Mouse (Mus musculus) CH12.LX (cell line): ENCODE measurements around the gene Actr1b. TPM values are rescaled to one million over a fixed set of nuclear protein-coding genes. Genes with fewer than 3 reads are reported as not detected.

Source experiments
- DNase-seq: peaks from one replicate; pipeline ENCODE4 v3.0.0-alpha.2; 2013; ENCODE audit errors: extremely low read depth
- H3K27ac ChIP-seq: 2 replicates; pipeline ENCODE4 v1.5.1; 2012; ENCODE audit warnings: low read depth, mild to moderate bottlenecking, control low read depth, moderate library complexity; ENCODE audit not compliant: insufficient read depth
- H3K27me3 ChIP-seq: replicated peaks from 2 replicates; pipeline ENCODE3; 2012; ENCODE audit warnings: inconsistent platforms
- H3K36me3 ChIP-seq, 2 experiments: replicated peaks in 1 of 2; 2 replicates each; pipeline versions ENCODE3 to v1.6.1; 2012; ENCODE audit warnings: inconsistent platforms in 1 of 2, low read length in 1 of 2, mild to moderate bottlenecking in 1 of 2, mixed read lengths in 1 of 2, moderate library complexity in 1 of 2; ENCODE audit not compliant: control insufficient read depth in 1 of 2, insufficient read depth in 1 of 2
- H3K4me1 ChIP-seq, 2 experiments: 2 replicates each; pipeline ENCODE4 v1.6.1; 2012; ENCODE audit warnings: inconsistent platforms in 1 of 2, moderate library complexity in 1 of 2; ENCODE audit not compliant: insufficient read depth in 2 of 2, control insufficient read depth in 1 of 2
- H3K4me2 ChIP-seq: 2 replicates; pipeline ENCODE4 v1.6.1; 2012; ENCODE audit warnings: low read depth, mild to moderate bottlenecking, control low read depth; ENCODE audit not compliant: poor library complexity, insufficient read depth, severe bottlenecking
- H3K4me3 ChIP-seq, 3 experiments: fragments of 150-350 bp in 1 of 3; sonication (generic) in 1 of 3; replicated peaks in 1 of 3; 2 replicates each; pipeline versions ENCODE3 to v1.5.1; 2011 to 2012; ENCODE audit warnings: low read depth in 2 of 3, low read length in 2 of 3, mild to moderate bottlenecking in 2 of 3, moderate library complexity in 2 of 3, control low read depth in 1 of 3, improper control_type of control experiment in 1 of 3, inconsistent platforms in 1 of 3, mixed read lengths in 1 of 3; ENCODE audit not compliant: poor library complexity in 1 of 3
- H3K79me2 ChIP-seq: replicated peaks from 2 replicates; pipeline ENCODE4 v1.6.1; 2012; ENCODE audit warnings: mild to moderate bottlenecking, moderate library complexity; ENCODE audit not compliant: control insufficient read depth, poor library complexity, insufficient read depth, severe bottlenecking; ENCODE audit errors: extremely low read depth
- H3K9ac ChIP-seq: 2 replicates; pipeline ENCODE4 v1.6.1; 2012; ENCODE audit warnings: low read depth, mild to moderate bottlenecking, control low read depth, moderate library complexity; ENCODE audit not compliant: insufficient read depth
- H3K9me3 ChIP-seq: replicated peaks from 2 replicates; pipeline ENCODE3; 2012; ENCODE audit warnings: low read length, inconsistent platforms, mixed read lengths
- BHLHE40 ChIP-seq: IDR thresholded peaks from 2 replicates; pipeline ENCODE4 v1.6.1; 2011; ENCODE audit warnings: mild to moderate bottlenecking, low read depth, low read length, improper control_type of control experiment
- CHD1 ChIP-seq: IDR thresholded peaks from 2 replicates; pipeline ENCODE4 v1.6.1; 2012; ENCODE audit warnings: low read depth, low read length, improper control_type of control experiment, inconsistent platforms
- CHD2 ChIP-seq: IDR thresholded peaks from 2 replicates; pipeline ENCODE4 v1.6.1; 2011; ENCODE audit warnings: low read length, improper control_type of control experiment
- CTCF ChIP-seq, 2 experiments: IDR thresholded peaks in 1 of 2; conservative IDR thresholded peaks in 1 of 2; 2 replicates each; pipeline ENCODE4 v1.5.1; 2011 to 2012; ENCODE audit warnings: low read depth in 2 of 2, low read length in 2 of 2, improper control_type of control experiment in 1 of 2, inconsistent platforms in 1 of 2, mild to moderate bottlenecking in 1 of 2, moderate library complexity in 1 of 2
- E2F4 ChIP-seq: IDR thresholded peaks from 2 replicates; pipeline ENCODE4 v1.6.1; 2011; ENCODE audit warnings: low read depth, low read length, improper control_type of control experiment; ENCODE audit not compliant: insufficient replicate concordance
- EP300 ChIP-seq: IDR thresholded peaks from 2 replicates; pipeline ENCODE4 v1.6.1; 2011; ENCODE audit warnings: low read length, improper control_type of control experiment
- ETS1 ChIP-seq: conservative IDR thresholded peaks from 2 replicates; pipeline ENCODE4 v1.6.1; 2012; ENCODE audit warnings: low read depth, mild to moderate bottlenecking, inconsistent platforms, low read length, improper control_type of control experiment, moderate library complexity
- HCFC1 ChIP-seq: IDR thresholded peaks from 2 replicates; pipeline ENCODE4 v1.6.1; 2012; ENCODE audit warnings: low read depth, mild to moderate bottlenecking, inconsistent platforms, low read length, improper control_type of control experiment
- JUN ChIP-seq: IDR thresholded peaks from 2 replicates; pipeline ENCODE4 v1.6.1; 2011; ENCODE audit warnings: low read depth, mild to moderate bottlenecking, low read length, improper control_type of control experiment, moderate library complexity; ENCODE audit not compliant: insufficient read depth
- JUND ChIP-seq: conservative IDR thresholded peaks from 2 replicates; pipeline ENCODE4 v1.6.1; 2011; ENCODE audit warnings: low read depth, low read length, improper control_type of control experiment
- MAFK ChIP-seq: IDR thresholded peaks from 2 replicates; pipeline ENCODE4 v1.6.1; 2011; ENCODE audit warnings: low read length, improper control_type of control experiment; ENCODE audit not compliant: insufficient replicate concordance
- MAX ChIP-seq: IDR thresholded peaks from 2 replicates; pipeline ENCODE4 v1.6.1; 2011; ENCODE audit warnings: low read length, improper control_type of control experiment
- MAZ ChIP-seq: IDR thresholded peaks from 2 replicates; pipeline ENCODE4 v1.6.1; 2012; ENCODE audit warnings: low read depth, mild to moderate bottlenecking, inconsistent platforms, low read length, improper control_type of control experiment, moderate library complexity
- MXI1 ChIP-seq: IDR thresholded peaks from 2 replicates; pipeline ENCODE4 v1.6.1; 2011; ENCODE audit warnings: mild to moderate bottlenecking, low read depth, low read length, improper control_type of control experiment
- MYC ChIP-seq: IDR thresholded peaks from 2 replicates; pipeline ENCODE4 v1.6.1; 2011; ENCODE audit warnings: low read depth, mild to moderate bottlenecking, improper control_type of control experiment, low read length
- PAX5 ChIP-seq: IDR thresholded peaks from 2 replicates; pipeline ENCODE4 v1.6.1; 2012; ENCODE audit warnings: low read length, inconsistent platforms, mixed read lengths
- RAD21 ChIP-seq: IDR thresholded peaks from 2 replicates; pipeline ENCODE4 v1.6.1; 2011; ENCODE audit warnings: low read depth, mild to moderate bottlenecking, low read length, improper control_type of control experiment, moderate library complexity
- RCOR1 ChIP-seq: conservative IDR thresholded peaks from 2 replicates; pipeline ENCODE4 v1.6.1; 2012; ENCODE audit warnings: low read depth, mild to moderate bottlenecking, inconsistent platforms, low read length, improper control_type of control experiment
- SIN3A ChIP-seq: IDR thresholded peaks from 2 replicates; pipeline ENCODE4 v1.6.1; 2012; ENCODE audit warnings: low read length, improper control_type of control experiment, inconsistent platforms
- SMC3 ChIP-seq: IDR thresholded peaks from 2 replicates; pipeline ENCODE4 v1.6.1; 2011; ENCODE audit warnings: low read depth, low read length, improper control_type of control experiment
- TBP ChIP-seq: conservative IDR thresholded peaks from 2 replicates; pipeline ENCODE4 v1.6.1; 2011; ENCODE audit warnings: low read depth, low read length, improper control_type of control experiment
- TCF12 ChIP-seq: IDR thresholded peaks from 2 replicates; pipeline ENCODE4 v1.6.1; 2014; ENCODE audit warnings: low read depth, mild to moderate bottlenecking, inconsistent platforms, low read length, improper control_type of control experiment
- USF1 ChIP-seq: IDR thresholded peaks from 2 replicates; pipeline ENCODE4 v1.6.1; 2014; ENCODE audit warnings: low read depth, mild to moderate bottlenecking, inconsistent platforms, low read length, improper control_type of control experiment
- ZKSCAN1 ChIP-seq: IDR thresholded peaks from 2 replicates; pipeline ENCODE4 v1.6.1; 2012; ENCODE audit warnings: low read depth, inconsistent platforms, low read length, improper control_type of control experiment, borderline replicate concordance
- ZMIZ1 ChIP-seq: IDR thresholded peaks from 2 replicates; pipeline ENCODE4 v1.6.1; 2012; ENCODE audit warnings: low read depth, mild to moderate bottlenecking, inconsistent platforms, low read length, improper control_type of control experiment
- dilution Hi-C: fragments of 300-500 bp; cut with MboI; formaldehyde crosslinking; loops from 2 replicates; pipeline ENCODE4 v1.14.3; 2020; ENCODE audit warnings: low sequenced_read_pairs; ENCODE audit not compliant: extremely low pct_unique_long_range_greater_than_20kb, extremely low pct_ligation_motif_present
- in situ Hi-C: fragments of 300-500 bp; cut with MboI; formaldehyde crosslinking; loops from 3 replicates; pipeline ENCODE4 v1.14.3; 2019; ENCODE audit warnings: low sequenced_read_pairs, low pct_ligation_motif_present, low pct_unique_long_range_greater_than_20kb, mixed read lengths
- polyA plus RNA-seq: library from polyadenylated mRNA; unstranded; fragments of >175 nt; gene quantifications from 2 replicates; pipeline ENCODE4 v1.2.1, GENCODE M21; 2012; ENCODE audit warnings: low read depth; ENCODE audit not compliant: insufficient read length
- total RNA-seq, 2 experiments: library from RNA; depleted of rRNA; stranded (reverse); fragments of 300-350 nt in 1 of 2; fragments of >200 nt in 1 of 2; gene quantifications; 2 replicates each; pipeline ENCODE4 v1.2.3; 2012 to 2014

Actr1b gene
- total and polyA plus RNA-seq, 3 experiments, result 61.0 to 71.2 (median 66.2) TPM

GRCm38 (mm10) chr1:36665165-36665723, 49.0 kb downstream of the Actr1b start (continued):
- no peak for TF ChIP-seq E2F4
- TF ChIP-seq RAD21, result no peak
- TF ChIP-seq BHLHE40, result no peak
- TF ChIP-seq JUN, result peak; percentile 7; the same call in 1 of the 2 replicates
- no peak for TF ChIP-seq HCFC1
- TF ChIP-seq TBP, result no peak
- TF ChIP-seq MAX, result no peak
- TF ChIP-seq ZKSCAN1, result no peak
- TF ChIP-seq MXI1, result no peak
- no peak for TF ChIP-seq CHD1
- TF ChIP-seq MAZ, result no peak
- TF ChIP-seq ZMIZ1, result no peak
- no peak for TF ChIP-seq CTCF (conservative IDR thresholded peaks at IDR 0.05 in 1 of 2, IDR thresholded peaks at IDR 0.05 in 1 of 2; ENCODE audit: low read depth in 2 of 2, low read length in 2 of 2)
- TF ChIP-seq JUND, result 0 out of 2 replicates have a peak, but pooled peaks have one; percentile 19
- TF ChIP-seq, all 38 proteins: peak for 7

- Histone ChIP-seq H3K36me3 (no peaks in the 10 kb centered on the region), H3K4me1 (peaks cover 11 to 19% of the 10 kb centered on the region in 2 experiments), H3K27me3 (no peaks in the 10 kb centered on the region), H3K9ac (no peak overlapping the region), H3K4me3 (no peak overlapping the region), H3K4me2 (no peak overlapping the region), H3K79me2 (no peaks in the 10 kb centered on the region), H3K9me3 (no peaks in the 10 kb centered on the region), H3K27ac (no peak overlapping the region)
- in situ Hi-C loops (no loop called here), dilution Hi-C loops (no loop called here)
- TF ChIP-seq CTCF (conservative IDR thresholded peaks at IDR 0.05 in 1 of 2, IDR thresholded peaks at IDR 0.05 in 1 of 2; ENCODE audit: low read depth in 2 of 2, low read length in 2 of 2) (peak in 1 of 2 experiments; percentile 74; a peak in 2 of 4 replicates), MAX (no peak), USF1 (no peak), SMC3 (peak; percentile 78), MAZ (0 out of 2 replicates have a peak, but pooled peaks have one; percentile 60), RAD21 (peak; percentile 65), PAX5 (no peak)
- DNase-seq, result peak; percentile 19
These were observed 49.8 kb downstream of the Actr1b start for GRCm38 (mm10) chr1:36664457-36664856.

GRCm38 (mm10) chr1:36658621-36659399, 55.4 kb downstream of the Actr1b start:
- Histone ChIP-seq H3K4me1 (peaks cover 13 to 22% of the 10 kb centered on the region in 2 experiments), H3K27me3 (no peaks in the 10 kb centered on the region), H3K79me2 (no peaks in the 10 kb centered on the region), H3K36me3 (no peaks in the 10 kb centered on the region), H3K9ac (no peak overlapping the region), H3K4me2 (no peak overlapping the region), H3K27ac (no peak overlapping the region), H3K9me3 (no peaks in the 10 kb centered on the region), H3K4me3 (no peak overlapping the region)
- in situ Hi-C loops, result no loop called here
- 0 out of 2 replicates have a peak, but pooled peaks have one; percentile 61 for TF ChIP-seq TCF12
- TF ChIP-seq MYC, result peak; percentile 44; the same call in 1 of the 2 replicates
- no peak for TF ChIP-seq EP300
- no peak for TF ChIP-seq PAX5
- TF ChIP-seq RCOR1, result no peak
- no peak for TF ChIP-seq TBP
- TF ChIP-seq SIN3A, result no peak
- TF ChIP-seq ETS1, result peak; percentile 59
- no peak for TF ChIP-seq JUN
- no peak for TF ChIP-seq JUND
- peak; percentile 36 for TF ChIP-seq BHLHE40
- no peak for TF ChIP-seq MAFK
- no peak for TF ChIP-seq CHD2
- dilution Hi-C loops, result no loop called here
- peak; percentile 38 for DNase-seq
